Mouse (Mus musculus) C2C12 (cell line): ENCODE data around the gene Plekha5.

Experiments
- CEBPB ChIP-seq: IDR thresholded peaks from one replicate; pipeline ENCODE4 v1.6.1; 2011; ENCODE audit warnings: low read depth, mild to moderate bottlenecking, control low read depth, moderate library complexity
- CTCF ChIP-seq: IDR thresholded peaks from one replicate; pipeline ENCODE4 v1.5.1; 2011; ENCODE audit not compliant: control insufficient read depth, insufficient read depth, insufficient read length
- FOSL1 ChIP-seq: IDR thresholded peaks from one replicate; pipeline ENCODE4 v1.8.0; 2011; ENCODE audit warnings: mild to moderate bottlenecking, low read length; ENCODE audit not compliant: poor library complexity, insufficient read depth, severe bottlenecking
- MAX ChIP-seq: IDR thresholded peaks from one replicate; pipeline ENCODE4 v1.6.1; 2011; ENCODE audit warnings: mild to moderate bottlenecking, control low read depth
- MYOD1 ChIP-seq: IDR thresholded peaks from one replicate; pipeline ENCODE4 v1.6.1; 2011; ENCODE audit warnings: low read depth; ENCODE audit not compliant: control insufficient read depth, insufficient read length
- USF1 ChIP-seq: IDR thresholded peaks from one replicate; pipeline ENCODE4 v1.6.1; 2011; ENCODE audit warnings: low read depth, mild to moderate bottlenecking, control low read depth, moderate library complexity

GRCm38 (mm10) chr6:140603228-140603944, 179.5 kb downstream of the Plekha5 start:
- TF ChIP-seq CTCF (no peak), MYOD1 (no peak), USF1 (no peak), MAX (no peak), FOSL1 (no peak), CEBPB (no peak)
